Mouse (Mus musculus): ENCODE data around the gene Sidt2.
A peak's percentile ranks its signal among the peaks of the same experiment; 100 is the strongest.

Sidt2 gene

DNA sequence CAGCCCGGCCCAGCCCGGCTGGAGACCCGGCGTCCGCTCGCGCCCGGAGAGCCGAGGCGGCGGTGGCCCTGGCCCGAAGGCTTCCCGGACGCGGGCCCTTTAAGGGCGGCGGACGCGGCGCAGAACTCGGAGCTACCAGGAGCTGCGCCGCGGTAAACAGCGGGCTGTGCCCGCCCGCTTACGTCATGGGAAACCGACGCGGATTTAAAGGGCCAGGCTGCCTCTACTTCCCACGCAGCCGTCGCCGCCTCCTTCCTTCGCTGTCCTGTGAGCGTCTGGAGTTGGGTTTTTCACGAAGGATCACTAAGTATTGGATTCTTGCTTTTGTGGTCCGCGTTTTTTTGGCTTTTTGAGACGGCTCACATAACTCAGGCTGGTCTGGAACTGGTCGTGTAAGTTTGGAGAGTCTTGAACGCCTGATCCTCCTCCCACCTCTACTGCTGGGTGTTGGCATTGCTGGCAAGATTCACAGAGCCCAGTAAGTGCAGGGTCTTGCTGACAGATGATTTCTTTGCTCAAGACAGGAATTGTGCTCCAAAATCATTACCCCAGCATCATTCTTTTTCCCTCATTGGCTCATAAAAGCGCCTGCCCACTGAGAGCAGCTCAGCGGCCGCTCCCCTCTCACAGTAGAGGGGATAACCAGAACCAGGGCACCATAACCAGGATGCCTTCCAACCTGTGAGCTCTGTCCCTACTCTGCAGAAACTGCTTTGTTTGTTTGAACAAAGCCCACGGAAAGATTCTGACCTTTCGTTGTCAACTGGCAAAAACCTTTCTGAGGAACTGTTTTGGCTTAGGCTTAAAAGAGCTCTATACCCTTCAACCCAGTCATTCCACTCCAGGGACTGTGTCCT lies at the start of gene Sidt2:
TSS of gene Sidt2 (minus strand) at position 152 of the 857 bp plus-strand sequence.
- DNase-seq = peak; percentile 91

DNA sequence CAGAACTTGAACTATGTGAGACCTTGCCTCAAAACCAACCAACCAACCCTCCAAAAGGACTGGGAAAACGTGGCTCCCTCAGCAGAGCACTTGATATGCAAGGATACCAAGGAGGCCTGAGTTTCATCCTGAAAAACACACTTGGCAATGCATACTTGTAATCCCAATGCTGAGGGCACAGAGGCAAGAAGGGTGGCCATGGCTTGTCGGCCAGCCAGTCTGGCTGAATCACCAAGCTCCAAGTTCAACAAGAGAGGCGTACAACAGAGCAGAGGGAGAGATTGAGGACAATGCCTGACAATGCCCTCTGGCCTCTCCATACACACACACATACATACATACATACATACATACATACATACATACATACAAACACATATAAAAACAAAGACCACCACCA lies 49.5 kb upstream of the Sidt2 start:
- DNase-seq = no peak

DNA sequence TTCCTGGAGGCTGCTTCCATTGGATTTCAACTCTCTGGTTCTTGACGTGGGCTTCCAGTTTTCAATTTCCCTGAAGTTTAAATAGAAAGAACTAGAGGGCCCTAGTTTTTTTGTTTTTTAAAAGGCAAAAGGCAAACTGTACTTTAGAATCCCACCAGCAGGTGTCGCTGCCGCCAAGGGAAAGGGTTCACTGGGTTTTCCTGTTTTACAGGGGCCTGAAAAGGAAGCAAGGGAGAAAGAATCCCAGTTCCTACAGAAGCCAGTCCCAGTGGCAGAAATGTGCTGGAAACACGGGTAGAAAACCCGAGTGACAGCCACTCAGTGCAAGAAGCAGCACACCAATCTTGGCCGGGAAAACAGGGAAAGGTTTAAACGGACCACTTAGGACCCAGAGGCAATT lies 48.7 kb upstream of the Sidt2 start:
- DNase-seq = peak; percentile 64 to 70

DNA sequence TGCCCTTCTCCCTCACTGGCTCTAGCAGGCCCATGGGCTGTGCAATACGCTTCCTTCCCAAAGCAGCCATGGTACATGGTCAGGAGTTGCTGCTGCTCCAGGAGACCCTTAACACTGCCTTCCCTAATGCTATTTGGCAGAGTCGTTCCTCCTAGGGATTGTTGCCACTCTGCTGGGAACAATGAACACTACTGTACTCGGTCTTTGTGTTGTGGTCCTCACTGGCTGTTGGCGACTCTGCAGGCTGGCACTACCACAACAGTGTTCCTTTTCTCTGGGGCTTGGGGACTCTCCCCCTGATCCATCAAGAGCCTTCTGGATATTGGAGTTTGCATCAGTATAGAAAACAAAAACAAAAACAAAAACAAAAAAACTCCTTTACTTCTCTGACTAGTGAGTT lies 44.0 kb upstream of the Sidt2 start:
- no peak for DNase-seq

DNA sequence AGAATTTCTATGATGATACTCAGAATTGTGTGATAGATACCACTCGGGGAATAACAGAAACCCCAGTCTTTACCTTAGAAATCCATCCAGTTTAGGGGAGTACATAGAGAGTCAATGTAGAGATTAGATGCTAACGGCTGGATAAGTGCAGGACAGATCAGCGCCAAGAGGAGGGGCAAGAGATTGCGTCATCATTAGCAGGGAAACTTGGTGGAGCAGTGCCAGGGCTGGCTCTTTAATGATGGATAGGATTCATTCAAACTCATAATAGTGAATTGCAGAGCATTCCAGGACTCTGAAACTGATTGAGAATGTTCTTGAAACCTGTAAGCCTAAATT lies 30.1 kb upstream of the Sidt2 start:
- peak; percentile 77 to 84 for DNase-seq

DNA sequence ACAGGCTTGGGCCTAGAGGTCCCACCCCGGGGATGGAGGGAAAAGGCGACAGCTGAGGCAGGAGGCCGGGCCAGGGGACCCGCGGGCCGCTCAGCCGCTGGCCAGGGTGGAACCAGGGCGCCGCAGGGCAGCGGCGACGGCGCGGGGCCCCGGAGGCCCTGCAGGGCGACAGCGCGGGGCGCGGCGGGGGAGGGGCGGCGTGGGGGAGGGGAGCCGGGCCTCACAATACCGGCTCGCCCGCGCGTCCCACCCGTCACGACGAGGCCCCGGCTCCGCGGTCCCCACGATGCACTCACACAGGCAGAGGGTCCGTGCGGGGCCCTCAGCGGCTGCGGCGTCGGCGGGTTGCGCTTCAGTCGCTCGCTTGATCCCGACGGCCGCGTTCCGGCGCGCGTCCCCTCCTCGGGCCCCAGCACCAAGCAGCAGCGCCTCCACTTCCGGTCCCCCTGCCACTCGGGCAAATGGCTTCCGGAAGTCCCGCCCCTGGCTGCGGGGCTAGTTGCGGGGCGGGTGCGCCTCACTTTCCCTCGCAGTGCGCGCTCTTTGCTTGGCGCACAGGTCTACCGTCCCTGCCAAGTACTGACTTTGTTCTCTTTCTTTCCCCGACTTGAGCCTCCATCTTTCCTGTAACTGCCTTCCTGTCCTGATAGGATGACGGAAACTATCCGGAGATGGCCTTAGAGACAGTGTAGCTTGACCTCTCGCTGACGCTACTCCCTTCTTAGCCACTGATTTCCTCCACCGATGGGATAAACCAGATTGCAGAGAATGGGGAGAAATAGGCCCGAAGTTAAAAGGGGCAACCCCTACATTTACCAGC lies 29.6 kb upstream of the Sidt2 start:
- peak; percentile 87 to 92 for DNase-seq

DNA sequence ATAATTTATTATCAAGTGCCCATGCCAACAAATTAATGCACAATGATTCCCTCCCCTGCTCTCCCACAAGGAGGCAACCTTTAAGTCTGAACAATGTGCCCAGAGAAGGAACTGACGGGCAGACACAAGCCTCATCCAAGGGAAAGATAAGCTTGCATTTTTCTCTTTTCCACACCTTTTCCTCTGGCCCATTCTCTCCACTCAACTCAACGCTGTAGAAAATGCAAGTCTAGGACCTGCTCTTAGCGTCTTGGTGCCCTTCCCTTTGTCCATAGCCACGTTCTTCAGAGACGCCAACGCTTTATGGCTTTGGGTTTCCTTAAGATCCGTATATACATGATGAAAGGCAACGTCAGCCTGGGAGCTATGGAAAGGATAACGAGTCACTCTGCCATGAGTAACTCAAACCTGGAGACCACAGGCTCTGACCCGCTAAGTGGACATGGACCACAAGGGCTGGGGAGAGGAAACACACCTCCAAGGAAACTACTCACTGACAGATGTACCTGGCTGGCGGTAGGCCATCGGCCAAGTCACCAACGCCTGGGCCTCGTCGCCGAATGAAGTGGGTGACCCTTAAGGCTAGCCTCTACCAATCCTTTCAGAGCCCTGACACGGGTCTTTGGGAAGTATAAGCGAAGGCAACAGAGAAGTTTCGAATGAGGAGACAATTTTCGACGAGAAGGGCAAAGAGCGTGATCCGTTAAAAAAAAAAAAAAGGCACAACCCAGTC lies 28.8 kb upstream of the Sidt2 start:
- DNase-seq = peak; percentile 15 to 26

DNA sequence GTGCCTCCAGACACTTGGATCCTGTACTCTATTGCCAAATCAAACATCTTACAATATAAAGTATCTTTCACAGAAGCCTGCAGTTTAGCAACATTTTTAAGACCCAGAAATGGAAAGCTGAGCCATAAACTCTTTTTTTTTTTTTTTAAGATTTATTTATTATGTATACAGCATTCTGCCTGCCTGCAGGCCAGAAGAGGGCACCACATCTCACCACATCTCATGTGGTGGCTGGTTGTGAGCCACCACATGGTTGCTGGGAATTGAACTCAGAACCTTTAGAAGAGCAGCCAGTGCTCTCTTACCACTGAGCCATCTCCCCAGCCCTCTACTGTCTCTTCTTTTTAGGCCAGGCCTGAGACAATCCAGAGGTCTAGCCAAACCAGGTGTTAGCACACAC lies 26.3 kb upstream of the Sidt2 start:
- DNase-seq = no peak

DNA sequence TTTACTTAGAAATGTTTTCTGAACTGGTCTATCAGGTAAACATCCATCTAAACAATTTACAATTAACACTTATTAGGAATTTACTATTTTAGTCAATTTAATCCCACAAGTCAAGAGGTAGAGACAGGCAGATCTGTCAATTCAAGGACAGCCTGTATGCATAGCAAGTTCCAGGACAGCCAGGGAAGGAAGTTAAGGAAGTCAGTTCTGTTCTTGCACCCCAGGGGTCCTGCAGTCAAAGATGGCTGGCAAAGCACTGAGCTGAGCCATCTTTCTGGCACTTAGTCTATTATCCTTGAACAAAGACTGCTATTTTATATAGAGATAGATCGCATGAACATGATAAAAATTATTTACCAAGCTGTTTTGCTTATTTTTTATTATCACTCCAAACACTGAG lies 25.6 kb upstream of the Sidt2 start:
- no peak for DNase-seq

DNA sequence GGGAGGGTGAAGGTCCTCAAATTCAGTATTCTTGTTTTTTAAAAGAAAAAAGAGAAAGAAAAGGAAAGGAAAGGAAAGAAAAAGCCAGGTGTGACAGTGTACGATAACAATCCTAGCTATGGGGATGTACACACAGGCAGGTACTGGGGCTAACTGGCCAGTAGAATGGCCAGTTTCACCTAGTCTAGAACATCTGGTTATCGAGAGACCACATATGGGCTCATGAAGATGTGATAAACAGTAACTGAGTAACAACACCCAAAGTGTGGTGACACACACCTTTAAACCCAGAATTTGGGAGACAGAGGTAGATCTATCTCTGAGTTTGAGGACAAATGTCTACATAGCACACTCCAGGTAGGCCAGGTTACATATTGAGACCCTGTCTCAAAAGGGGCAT lies 24.7 kb upstream of the Sidt2 start:
- DNase-seq = no peak

DNA sequence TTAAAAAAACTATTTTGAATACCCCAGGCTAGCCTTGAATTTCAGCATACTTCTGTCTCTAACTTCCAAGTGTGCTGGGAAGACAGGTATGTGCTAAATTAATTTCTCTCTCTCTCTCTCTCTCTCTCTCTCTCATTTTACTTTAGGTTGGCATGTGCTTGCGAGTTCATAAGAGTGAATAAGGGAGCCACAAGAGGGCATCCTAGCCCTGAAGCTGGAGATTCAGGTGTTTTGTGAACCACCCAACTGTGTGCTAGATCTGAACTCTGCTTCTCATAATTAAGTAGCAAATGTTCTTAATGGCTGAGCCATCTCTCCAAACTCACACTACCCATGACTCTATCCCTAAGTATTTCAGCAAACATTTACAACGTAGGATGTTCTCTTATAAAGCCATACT lies 21.8 kb upstream of the Sidt2 start:
- no peak for DNase-seq

DNA sequence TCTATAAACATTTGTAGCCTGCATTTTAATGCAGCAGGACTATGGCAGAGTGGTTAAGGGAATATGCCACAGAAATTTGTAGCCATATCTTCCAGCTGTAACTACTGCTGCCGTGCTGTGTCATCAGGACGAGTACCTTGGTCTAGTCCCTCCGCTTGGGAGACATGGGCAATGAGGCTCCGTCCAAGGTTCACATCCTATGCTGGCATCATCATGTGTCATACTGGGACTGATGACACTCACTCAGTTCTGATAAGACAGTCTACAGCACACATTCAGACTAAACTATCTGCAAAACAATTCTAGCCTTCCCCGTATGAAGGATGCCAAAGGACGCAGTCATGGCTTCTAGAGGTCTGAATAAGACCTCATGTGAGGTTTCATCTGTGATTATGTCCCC lies 8.5 kb upstream of the Sidt2 start:
- DNase-seq = no peak

DNA sequence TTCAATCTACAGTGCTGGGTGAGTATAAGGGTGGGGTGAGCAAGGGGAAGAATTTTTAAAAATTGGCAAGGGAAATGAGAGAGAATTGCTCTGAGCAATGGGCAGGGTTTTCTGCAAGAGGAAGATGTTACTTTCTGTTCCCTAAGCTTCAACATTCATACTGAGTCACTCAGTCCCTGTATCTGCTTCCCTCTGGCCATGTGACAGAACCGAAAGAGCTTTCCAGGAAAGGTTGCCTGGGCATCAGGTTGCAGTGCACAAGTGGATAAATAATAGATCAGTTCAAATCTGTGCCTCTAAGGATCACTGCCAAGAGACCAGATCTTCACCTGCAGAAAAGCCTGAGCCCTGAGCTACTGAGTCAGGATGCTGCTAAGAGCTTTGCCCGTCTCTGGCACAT lies 6.8 kb upstream of the Sidt2 start:
- peak; percentile 37 to 52 for DNase-seq

DNA sequence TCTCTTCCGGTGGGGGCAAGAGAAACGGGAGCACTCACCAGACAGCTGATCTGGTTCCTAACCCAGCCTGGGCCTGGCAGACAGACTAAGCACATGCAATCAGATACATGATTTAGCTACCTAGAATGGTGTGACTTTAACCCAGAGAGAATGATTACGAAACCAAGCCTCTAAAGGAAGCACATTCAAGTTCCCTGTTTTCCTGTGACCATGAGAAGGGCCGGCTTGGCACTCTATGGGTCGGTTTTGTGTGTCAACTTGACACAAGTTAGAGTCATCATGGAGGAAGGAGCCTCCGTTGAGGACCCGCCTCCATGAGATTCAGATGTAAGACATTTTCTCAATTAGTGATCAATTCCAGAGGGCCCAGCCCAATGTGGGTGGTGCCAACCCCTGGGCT lies 4.6 kb upstream of the Sidt2 start:
- peak; percentile 40 to 45 for DNase-seq

DNA sequence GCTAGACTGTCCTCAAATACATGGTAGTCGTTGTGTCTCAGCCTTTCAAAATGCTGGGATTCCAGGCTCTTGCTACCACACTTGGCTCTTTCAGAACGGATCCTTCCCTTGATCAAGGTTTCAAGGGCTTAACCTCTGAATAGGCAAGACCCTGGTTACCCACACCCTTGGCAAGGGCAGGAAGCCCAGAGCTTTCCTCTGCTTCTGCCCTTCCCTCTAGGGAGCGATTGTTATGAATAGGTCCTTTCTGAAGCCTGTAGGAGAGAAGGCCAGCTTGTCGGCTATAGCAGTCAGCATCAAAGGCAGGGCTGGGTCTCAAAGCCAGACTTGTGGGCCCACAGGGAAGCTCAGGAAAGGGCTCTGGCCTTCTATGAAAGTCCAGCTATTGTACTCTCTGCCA lies 3.8 kb upstream of the Sidt2 start:
- no peak for DNase-seq

DNA sequence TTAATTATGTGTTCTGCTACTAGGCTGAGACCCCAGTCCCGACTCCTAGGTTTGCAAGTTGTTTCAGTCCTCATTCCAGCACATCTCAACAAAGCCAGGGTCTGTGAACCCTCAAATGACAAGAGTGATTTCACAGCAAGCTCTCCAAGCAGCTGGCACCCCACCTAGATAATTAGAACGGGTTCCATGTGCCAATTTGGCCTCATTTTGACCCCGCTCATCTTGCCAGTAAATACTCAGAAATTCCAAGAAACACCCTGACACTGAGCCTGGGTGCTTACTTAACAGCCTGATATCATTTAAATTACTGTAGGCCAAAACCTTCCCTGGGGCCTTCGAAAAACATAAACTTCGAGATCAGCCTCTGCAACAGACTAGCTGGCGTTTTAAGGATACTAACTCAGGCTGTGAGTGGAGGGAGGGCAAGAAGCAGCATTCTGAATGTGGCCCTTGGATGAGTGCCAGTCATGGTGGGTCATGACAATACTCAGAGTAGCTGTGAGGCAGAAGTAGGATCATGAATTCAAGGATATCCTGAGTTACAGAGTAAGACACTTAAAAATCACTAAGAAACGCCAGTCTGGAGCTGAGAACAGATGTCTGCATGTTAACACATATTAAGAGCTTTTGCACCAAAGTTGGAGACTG lies 3.1 kb upstream of the Sidt2 start:
- DNase-seq = peak in 1 of 2 experiments; percentile 32

DNA sequence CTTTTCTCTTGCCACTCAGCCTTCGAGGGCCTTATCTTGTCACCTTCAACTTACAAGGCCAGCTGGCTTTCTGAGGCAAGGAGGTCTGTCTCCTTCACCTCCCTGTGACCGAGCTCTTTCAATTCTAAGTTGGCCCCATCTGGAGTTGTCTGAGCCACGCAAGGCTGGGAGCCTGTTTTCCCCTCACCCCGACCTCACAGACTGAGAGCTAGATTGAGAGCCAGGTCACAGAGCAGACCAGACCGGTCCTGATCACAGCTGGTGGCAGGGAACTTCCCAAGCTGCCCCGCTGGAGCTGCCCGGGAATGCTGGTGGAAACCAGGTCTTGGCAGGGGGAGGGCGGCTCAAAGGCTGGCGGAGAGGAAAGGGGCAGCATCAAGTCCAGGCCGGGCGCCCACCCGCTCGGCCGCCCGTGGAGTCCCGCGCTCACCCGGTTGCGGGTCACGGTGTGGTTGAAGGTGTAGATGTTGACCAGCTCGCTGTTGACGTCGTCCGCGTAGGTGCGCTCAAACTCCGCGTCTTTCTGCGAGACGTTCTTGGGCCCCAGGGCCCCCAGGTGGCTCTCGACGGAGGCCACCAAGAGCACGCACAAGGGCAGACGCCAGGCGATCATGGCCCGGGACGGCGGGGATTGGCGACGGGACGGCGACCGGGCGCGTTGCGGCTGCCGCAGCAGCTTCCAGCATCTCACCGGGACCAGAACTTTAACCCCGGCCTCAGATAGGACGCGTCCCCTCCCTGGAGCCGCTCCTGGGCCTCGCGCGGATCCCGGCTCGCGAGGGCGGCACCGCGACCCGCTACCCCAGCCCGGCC lies 558 bp downstream of the Sidt2 start:
- DNase-seq = peak; percentile 50 to 58

DNA sequence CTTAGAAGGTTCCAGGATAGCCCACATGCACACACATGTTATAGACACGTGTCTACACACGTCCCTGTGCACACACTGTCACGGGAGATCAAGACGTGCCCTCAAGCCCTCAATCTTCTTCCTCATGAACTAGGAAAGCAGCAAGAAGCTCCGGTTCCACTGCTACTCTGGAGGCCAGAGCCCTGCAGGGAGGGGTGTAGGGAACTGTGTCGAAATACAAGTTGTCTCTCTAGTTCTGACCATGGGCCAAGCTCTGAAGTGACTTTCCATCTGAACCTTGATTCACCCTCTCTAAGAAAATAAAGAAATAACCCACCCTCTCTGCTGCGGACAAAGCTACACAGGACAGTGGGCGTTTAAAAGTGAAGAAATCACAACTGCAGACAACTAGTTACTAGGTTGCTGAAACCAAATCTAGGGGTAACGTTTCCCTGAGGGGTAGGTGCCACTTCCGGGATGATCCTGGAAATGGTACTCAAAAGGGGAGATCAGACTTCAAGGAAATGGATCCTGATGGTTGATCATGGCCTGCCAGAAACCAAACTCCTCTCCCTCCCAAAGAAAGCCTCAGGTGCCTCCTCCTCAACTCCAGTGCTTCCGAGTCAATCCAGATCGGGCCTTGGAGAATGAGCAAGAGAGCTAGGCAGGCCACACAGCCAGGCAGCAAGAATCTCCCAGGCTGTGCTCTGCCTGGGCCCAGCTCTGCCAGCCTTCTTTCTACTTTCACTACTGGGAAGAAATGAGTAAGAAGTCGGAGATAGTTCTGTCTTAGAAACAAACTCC lies 1.4 kb downstream of the Sidt2 start:
- DNase-seq = peak in 1 of 2 experiments; percentile 62

DNA sequence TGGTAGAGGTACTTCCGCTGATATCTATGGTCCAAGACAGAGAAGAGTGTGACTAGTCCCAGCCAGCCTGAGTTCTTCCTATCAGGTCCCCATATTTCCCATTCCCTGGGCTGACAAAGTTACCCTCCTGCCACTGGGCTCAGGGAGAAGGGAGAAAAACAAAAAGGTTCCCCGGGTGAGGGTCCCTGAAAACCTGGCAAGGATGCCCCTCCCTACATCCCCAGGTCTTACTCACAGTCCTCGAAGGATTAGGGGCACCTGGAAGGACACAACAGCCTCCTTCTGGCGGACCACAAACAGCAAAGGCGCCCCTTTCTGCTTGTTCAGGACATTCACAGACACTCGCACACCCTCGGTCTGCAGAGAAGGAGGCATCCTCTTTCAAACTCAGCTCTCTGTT lies 2.2 kb downstream of the Sidt2 start:
- no peak for DNase-seq

DNA sequence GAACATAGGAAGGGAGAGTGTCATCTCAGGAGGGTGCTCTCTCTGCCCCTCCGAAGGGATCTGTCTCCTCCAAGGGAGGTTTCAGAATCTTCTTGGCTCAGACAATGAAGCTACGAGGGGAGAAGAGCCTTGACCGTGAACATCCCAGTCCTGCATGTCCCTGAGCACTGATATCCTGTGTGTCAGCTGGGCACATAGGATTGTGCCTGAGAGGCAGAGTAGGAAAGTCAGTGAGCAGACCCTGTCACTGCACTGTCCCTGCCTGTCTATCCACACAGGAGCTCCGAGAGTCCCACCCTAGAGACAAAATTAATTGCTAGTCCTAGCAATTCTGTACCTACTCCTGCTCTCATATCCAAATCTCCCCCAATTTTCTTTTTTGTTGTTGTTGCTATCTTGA lies 3.0 kb downstream of the Sidt2 start:
- DNase-seq = no peak

DNA sequence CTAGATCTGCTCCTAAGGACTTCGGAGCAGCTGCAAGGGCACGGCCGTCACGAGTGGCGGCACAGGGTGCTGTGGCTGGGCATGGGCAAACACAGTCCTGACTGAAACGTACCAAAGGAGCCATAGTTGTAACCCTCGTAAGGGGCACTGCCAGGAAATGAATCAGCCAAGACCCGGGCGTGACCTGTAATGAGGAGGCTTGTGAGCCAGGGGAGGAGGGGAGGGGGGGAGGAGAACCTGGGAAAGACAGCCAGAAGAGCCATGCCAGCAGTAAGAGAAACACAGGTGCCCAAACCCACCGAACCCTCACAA lies 8.2 kb downstream of the Sidt2 start:
- DNase-seq = no peak
